Mouse (Mus musculus) midbrain, embryonic 15.5 days (tissue): ENCODE results near the gene Pycr1. TPM values are rescaled to one million over a fixed set of nuclear protein-coding genes. Genes with fewer than 3 reads are reported as not detected.

Source experiments
- ATAC-seq: fragments of 200-750 bp; cut with Nextera tagmentation; replicated peaks from 2 replicates; pipeline ENCODE4 v1.8.0; 2017; ENCODE audit warnings: moderate TSS enrichment
- H3K27ac ChIP-seq: fragments of 300-500 bp; sonication (generic); 2 replicates; pipeline ENCODE4 v1.5.1; 2015; ENCODE audit warnings: mild to moderate bottlenecking, inconsistent platforms
- H3K27me3 ChIP-seq: fragments of 300-500 bp; sonication (generic); replicated peaks from 2 replicates; pipeline ENCODE4 v1.6.1; 2015; ENCODE audit warnings: inconsistent platforms
- H3K36me3 ChIP-seq: fragments of 300-500 bp; sonication (generic); replicated peaks from 2 replicates; pipeline ENCODE4 v1.6.1; 2015; ENCODE audit warnings: inconsistent platforms
- H3K4me1 ChIP-seq: fragments of 300-500 bp; sonication (generic); 2 replicates; pipeline ENCODE4 v1.6.1; 2015; ENCODE audit warnings: inconsistent platforms
- H3K4me2 ChIP-seq: fragments of 300-500 bp; sonication (generic); 2 replicates; pipeline ENCODE4 v1.6.1; 2015; ENCODE audit warnings: inconsistent platforms, mild to moderate bottlenecking, moderate library complexity
- H3K4me3 ChIP-seq: fragments of 300-500 bp; sonication (generic); 2 replicates; pipeline ENCODE4 v1.5.1; 2015; ENCODE audit warnings: mild to moderate bottlenecking, inconsistent platforms
- H3K9ac ChIP-seq: fragments of 300-500 bp; sonication (generic); 2 replicates; pipeline ENCODE4 v1.6.1; 2015; ENCODE audit warnings: mild to moderate bottlenecking, inconsistent platforms
- H3K9me3 ChIP-seq: fragments of 300-500 bp; sonication (generic); 2 replicates; pipeline ENCODE4 v1.6.1; 2016; ENCODE audit warnings: inconsistent platforms
- WGBS: fragments of 180-500 bp; shearing (Covaris S2); methylation state at CpG from one replicate; pipeline ENCODE4 v1.1.7; 2015; ENCODE audit warnings: mixed read lengths; 5-methylcytosine and 5-hydroxymethylcytosine counted together
- polyA plus RNA-seq: library from polyadenylated mRNA; unstranded; fragments of >200 nt; fragmentation: Nextera tagmentation; extraction: Ambion mirVana; gene quantifications from 2 replicates; pipeline ENCODE4 v1.2.1, GENCODE M21; 2015

Gene Pycr1
- polyA plus RNA-seq, 1 experiment from 2014 or later = 21.2 TPM

- ATAC-seq = no peak
- H3K9ac ChIP-seq = no peak overlapping the region
- H3K27me3 ChIP-seq = no peaks in the 10 kb centered on the region
- peaks cover 22% of the 10 kb centered on the region for H3K4me1 ChIP-seq
- H3K4me2 ChIP-seq = no peak overlapping the region
- H3K36me3 ChIP-seq = peaks cover 37% of the 10 kb centered on the region
- H3K4me3 ChIP-seq = no peak overlapping the region
- no peaks in the 10 kb centered on the region for H3K9me3 ChIP-seq
- no peak overlapping the region for H3K27ac ChIP-seq
- WGBS = 93% methylated on average over 6 of the region's 6 CpGs
Observed at GRCm38 (mm10) chr11:120622805-120623204, 20.8 kb downstream of the Pycr1 start.

- Histone ChIP-seq H3K4me2 (no peak overlapping the region), H3K9ac (no peak overlapping the region), H3K27ac (no peak overlapping the region), H3K36me3 (peaks cover 33% of the 10 kb centered on the region), H3K4me1 (peaks cover 38% of the 10 kb centered on the region), H3K27me3 (no peaks in the 10 kb centered on the region), H3K4me3 (no peak overlapping the region), H3K9me3 (no peaks in the 10 kb centered on the region)
- 93% methylated on average over 14 of the region's 14 CpGs for WGBS
- ATAC-seq = no peak
Observed at GRCm38 (mm10) chr11:120620195-120620594, 23.4 kb downstream of the Pycr1 start.

- peaks cover 31% of the 10 kb centered on the region for H3K4me1 ChIP-seq
- H3K27ac ChIP-seq = 0 out of 2 replicates have a peak overlapping the region, but pooled peaks have one; percentile 91
- H3K9ac ChIP-seq = no peak overlapping the region
- peaks cover 33% of the 10 kb centered on the region for H3K36me3 ChIP-seq
- 95% methylated on average over 25 of the region's 25 CpGs for WGBS
- no peaks in the 10 kb centered on the region for H3K9me3 ChIP-seq
- H3K4me2 ChIP-seq = no peak overlapping the region
- H3K27me3 ChIP-seq = no peaks in the 10 kb centered on the region
- no peak overlapping the region for H3K4me3 ChIP-seq
- ATAC-seq = no peak
Observed at GRCm38 (mm10) chr11:120618619-120619535, 24.7 kb downstream of the Pycr1 start.

- H3K9me3 ChIP-seq = no peaks in the 10 kb centered on the region
- peak within 1 kb of the TSS; percentile 73 for H3K4me3 ChIP-seq
- peaks cover 24% of the 10 kb centered on the region for H3K4me1 ChIP-seq
- peaks cover 32% of the 10 kb centered on the region for H3K36me3 ChIP-seq
- WGBS = under 1% methylated on average over 56 of the region's 56 CpGs
- no peaks in the 10 kb centered on the region for H3K27me3 ChIP-seq
- peak within 1 kb of the TSS; percentile 91 for H3K27ac ChIP-seq
- ATAC-seq = peak; percentile 95
- peak within 1 kb of the TSS; percentile 84 for H3K9ac ChIP-seq
- H3K4me2 ChIP-seq = peak within 1 kb of the TSS; percentile 74
Observed at GRCm38 (mm10) chr11:120617519-120618112, 26.0 kb downstream of the Pycr1 start, which contains the start of gene Pcyt2. TSS of gene Pcyt2 (minus strand) at chr11:120617936.

GRCm38 (mm10) chr11:120616617-120617294, 26.8 kb downstream of the Pycr1 start:
- 55% methylated on average over 4 of the region's 4 CpGs for WGBS
- H3K4me1 ChIP-seq = peaks cover 24% of the 10 kb centered on the region

GRCm38 (mm10) chr11:120615606-120616203, 27.9 kb downstream of the Pycr1 start:
- no peak overlapping the region for H3K9ac ChIP-seq
- H3K4me1 ChIP-seq = peaks cover 24% of the 10 kb centered on the region
- ATAC-seq = no peak
- H3K36me3 ChIP-seq = peaks cover 23% of the 10 kb centered on the region
- 89% methylated on average over 11 of the region's 11 CpGs for WGBS
- H3K9me3 ChIP-seq = no peaks in the 10 kb centered on the region
- H3K4me2 ChIP-seq = no peak overlapping the region
- H3K27ac ChIP-seq = no peak overlapping the region
- no peak overlapping the region for H3K4me3 ChIP-seq
- H3K27me3 ChIP-seq = no peaks in the 10 kb centered on the region

More at GRCm38 (mm10) chr11:120616617-120617294, 26.8 kb downstream of the Pycr1 start:
- no peaks in the 10 kb centered on the region for H3K27me3 ChIP-seq
- peak overlapping the region; percentile 74 for H3K4me2 ChIP-seq
- peak overlapping the region; percentile 84 for H3K9ac ChIP-seq
- peak overlapping the region; percentile 91 for H3K27ac ChIP-seq
- peak overlapping the region; percentile 73 for H3K4me3 ChIP-seq
- ATAC-seq = no peak
- no peaks in the 10 kb centered on the region for H3K9me3 ChIP-seq
- peaks cover 24% of the 10 kb centered on the region for H3K36me3 ChIP-seq

GRCm38 (mm10) chr11:120615167-120615566, 28.4 kb downstream of the Pycr1 start:
- H3K4me3 ChIP-seq = no peak overlapping the region
- H3K9ac ChIP-seq = no peak overlapping the region
- H3K4me1 ChIP-seq = peaks cover 24% of the 10 kb centered on the region
- 93% methylated on average over 6 of the region's 6 CpGs for WGBS
- H3K4me2 ChIP-seq = no peak overlapping the region
- no peak for ATAC-seq
- no peaks in the 10 kb centered on the region for H3K27me3 ChIP-seq
- peaks cover 19% of the 10 kb centered on the region; the same call in 1 of the 2 replicates for H3K36me3 ChIP-seq
- H3K9me3 ChIP-seq = no peaks in the 10 kb centered on the region
- H3K27ac ChIP-seq = no peak overlapping the region

GRCm38 (mm10) chr11:120613976-120614375, 29.6 kb downstream of the Pycr1 start:
- Histone ChIP-seq H3K27ac (no peak overlapping the region), H3K4me3 (no peak overlapping the region), H3K9ac (no peak overlapping the region), H3K4me1 (peaks cover 26% of the 10 kb centered on the region), H3K27me3 (peaks cover 5% of the 10 kb centered on the region; the same call in 1 of the 2 replicates), H3K4me2 (no peak overlapping the region), H3K36me3 (0 out of 2 replicates have a peak, but pooled peaks cover 13% of the 10 kb centered on the region), H3K9me3 (no peaks in the 10 kb centered on the region)
- ATAC-seq = no peak
- WGBS = 82% methylated on average over 8 of the region's 8 CpGs

- Histone ChIP-seq H3K9ac (no peak overlapping the region), H3K4me1 (peaks cover 30% of the 10 kb centered on the region), H3K4me2 (no peak overlapping the region), H3K36me3 (0 out of 2 replicates have a peak, but pooled peaks cover 9% of the 10 kb centered on the region), H3K9me3 (no peaks in the 10 kb centered on the region), H3K27me3 (peaks cover 9% of the 10 kb centered on the region; the same call in 1 of the 2 replicates), H3K27ac (no peak overlapping the region), H3K4me3 (no peak overlapping the region)
- ATAC-seq = no peak
- WGBS = 89% methylated on average over 10 of the region's 10 CpGs
Observed at GRCm38 (mm10) chr11:120613481-120613972, 30.0 kb downstream of the Pycr1 start.

GRCm38 (mm10) chr11:120612763-120613162, 30.8 kb downstream of the Pycr1 start:
- H3K4me2 ChIP-seq = no peak overlapping the region
- H3K36me3 ChIP-seq = 0 out of 2 replicates have a peak, but pooled peaks cover 7% of the 10 kb centered on the region
- H3K27ac ChIP-seq = no peak overlapping the region
- no peaks in the 10 kb centered on the region for H3K9me3 ChIP-seq
- no peak overlapping the region for H3K9ac ChIP-seq
- H3K27me3 ChIP-seq = peaks cover 9% of the 10 kb centered on the region; the same call in 1 of the 2 replicates
- peaks cover 30% of the 10 kb centered on the region for H3K4me1 ChIP-seq
- 40% methylated on average over 6 of the region's 6 CpGs for WGBS
- H3K4me3 ChIP-seq = no peak overlapping the region
- ATAC-seq = no peak

GRCm38 (mm10) chr11:120610477-120611046, 33.0 kb downstream of the Pycr1 start:
- ATAC-seq = no peak
- Histone ChIP-seq H3K27ac (no peak overlapping the region), H3K9me3 (no peaks in the 10 kb centered on the region), H3K4me3 (no peak overlapping the region), H3K4me1 (peaks cover 12% of the 10 kb centered on the region), H3K36me3 (peaks cover 16% of the 10 kb centered on the region; the same call in 1 of the 2 replicates), H3K27me3 (peaks cover 14% of the 10 kb centered on the region), H3K9ac (no peak overlapping the region), H3K4me2 (no peak overlapping the region)
- 83% methylated on average over 9 of the region's 9 CpGs for WGBS
